Mouse (Mus musculus) layer of hippocampus, postnatal 10 days (tissue): Measurements from ENCODE around the gene Psmd13. TPM values are rescaled to one million over a fixed set of nuclear protein-coding genes. Genes with fewer than 3 reads are reported as not detected.

ENCODE experiments used
- DNase-seq, 2 experiments: peaks; one replicate each; pipeline ENCODE4 v3.0.0; 2021; ENCODE audit warnings: low spot score in 2 of 2
- total RNA-seq, 2 experiments: library from RNA; stranded (reverse); gene quantifications; 2 replicates each; pipeline ENCODE4 v1.2.3; 2021

The Psmd13 gene
- total RNA-seq, 2 experiments from 2014 or later = 151 to 155 TPM

DNA sequence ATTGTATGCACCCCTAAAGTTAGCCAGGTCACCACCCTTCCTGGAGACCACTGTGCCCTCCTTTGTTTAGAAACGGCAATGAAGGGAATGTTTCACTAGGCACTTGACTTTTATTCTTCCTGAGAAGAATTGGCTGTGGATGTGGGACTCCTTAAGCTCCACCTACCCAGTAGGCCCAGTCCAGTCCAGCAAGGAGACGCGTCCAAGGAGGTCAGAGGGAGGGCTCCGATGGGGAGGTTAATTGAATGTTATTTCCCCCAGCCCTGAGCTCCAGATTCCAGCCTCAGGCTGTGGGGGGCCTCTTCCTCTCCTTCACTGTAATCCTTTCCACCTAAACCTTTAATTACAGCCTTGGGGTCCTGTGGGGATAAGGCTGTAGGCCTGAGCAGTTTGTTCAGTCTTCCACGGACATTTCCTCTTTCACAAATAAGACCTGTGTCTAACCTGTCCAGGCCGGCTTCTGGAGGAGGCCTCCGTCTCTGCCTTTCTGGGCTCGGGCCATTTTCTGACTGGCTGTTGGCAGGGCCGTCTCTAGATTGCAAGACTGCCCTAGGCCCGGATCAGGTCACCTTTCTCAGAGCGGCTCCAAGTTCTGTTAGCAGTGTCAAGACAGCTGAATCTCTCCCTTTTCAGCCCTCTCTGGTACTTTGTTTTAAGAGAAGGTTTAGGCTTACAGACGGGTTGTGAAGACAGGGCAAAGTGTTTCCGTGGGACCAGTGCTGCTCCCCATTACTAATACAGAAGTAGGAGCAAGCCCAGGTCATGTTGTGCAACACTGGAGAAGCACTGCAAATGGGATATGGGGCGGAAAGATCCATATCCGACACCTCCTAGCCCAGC is 20.5 kb downstream of the Psmd13 start:
- no peak for DNase-seq

DNA sequence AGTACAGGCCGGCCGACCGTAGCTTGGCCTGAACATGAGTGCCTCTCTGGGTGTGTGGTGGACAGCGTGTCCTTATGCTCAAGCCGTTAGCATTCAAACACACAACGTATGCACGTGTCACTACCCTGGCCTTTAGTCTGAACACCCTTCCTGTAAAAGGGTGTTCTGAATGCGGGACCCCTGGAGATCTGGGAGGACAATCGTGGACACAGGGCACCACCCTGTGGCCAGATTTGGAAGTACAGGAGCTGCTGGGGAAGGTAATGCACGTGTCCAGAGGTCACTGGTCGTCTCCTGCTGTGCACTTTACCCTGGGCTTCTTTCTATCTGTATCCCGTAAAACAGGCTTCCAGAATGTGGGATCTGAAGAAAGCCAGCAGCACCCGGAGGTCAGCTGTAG is 21.4 kb downstream of the Psmd13 start:
- peak; percentile 87 to 90 for DNase-seq

DNA sequence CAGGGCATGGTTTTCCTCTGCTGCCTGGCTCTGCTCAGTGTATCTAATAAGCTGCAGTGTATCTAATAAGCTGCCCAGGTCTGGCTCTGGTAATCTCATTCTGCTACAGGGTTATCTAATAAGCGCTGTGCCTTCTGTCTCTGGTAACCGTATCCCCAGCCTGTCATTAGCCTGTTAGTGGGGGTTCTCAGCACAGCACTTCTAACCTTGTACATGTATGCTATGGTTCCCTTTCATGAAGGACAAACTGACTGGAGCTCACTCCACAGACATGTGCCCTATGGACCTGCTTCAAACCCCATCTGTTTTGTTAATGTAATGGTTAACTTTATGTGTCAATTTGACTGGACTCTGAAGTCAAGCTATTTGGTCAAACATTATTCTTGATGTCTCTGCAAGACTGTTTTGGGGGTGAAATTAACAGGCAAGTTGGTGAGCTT is 23.9 kb downstream of the Psmd13 start:
- DNase-seq = no peak

DNA sequence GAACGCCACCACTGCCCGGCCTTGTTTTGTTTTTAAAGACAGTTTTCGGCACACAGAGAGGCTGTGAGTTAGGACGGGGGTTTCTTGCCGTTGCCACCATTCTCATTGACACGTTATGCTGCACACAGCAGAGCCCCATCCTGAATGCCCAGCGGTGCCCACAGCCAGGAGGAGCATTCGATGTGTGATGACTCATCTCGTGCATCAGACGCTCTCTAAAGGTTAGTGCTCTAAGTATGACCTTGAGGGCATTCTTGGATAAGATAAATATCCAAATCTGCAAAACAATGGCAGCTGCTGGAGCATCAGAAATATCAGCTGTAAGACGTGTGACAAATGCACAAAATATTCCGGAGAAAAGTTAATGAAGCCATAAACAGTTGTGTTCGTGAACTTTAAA is 25.4 kb downstream of the Psmd13 start:
- no peak for DNase-seq

DNA sequence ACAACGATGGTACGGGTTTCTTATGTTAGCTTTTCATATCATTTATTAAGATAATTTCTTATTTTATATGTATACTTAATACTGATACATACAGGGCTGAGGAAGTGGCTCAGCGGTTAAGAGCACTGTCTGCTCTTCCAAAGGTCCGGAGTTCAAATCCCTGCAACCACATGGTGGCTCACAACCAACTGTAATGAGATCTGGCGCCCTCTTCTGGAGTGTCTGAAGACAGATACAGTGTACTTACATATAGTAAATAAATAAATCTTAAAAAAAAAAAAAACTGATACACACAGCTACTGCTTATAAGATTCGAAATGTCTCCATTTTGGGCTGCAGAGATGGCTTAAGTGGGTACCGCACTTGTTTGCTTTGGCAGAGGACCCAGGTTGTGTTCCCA is 25.9 kb downstream of the Psmd13 start:
- DNase-seq = no peak

DNA sequence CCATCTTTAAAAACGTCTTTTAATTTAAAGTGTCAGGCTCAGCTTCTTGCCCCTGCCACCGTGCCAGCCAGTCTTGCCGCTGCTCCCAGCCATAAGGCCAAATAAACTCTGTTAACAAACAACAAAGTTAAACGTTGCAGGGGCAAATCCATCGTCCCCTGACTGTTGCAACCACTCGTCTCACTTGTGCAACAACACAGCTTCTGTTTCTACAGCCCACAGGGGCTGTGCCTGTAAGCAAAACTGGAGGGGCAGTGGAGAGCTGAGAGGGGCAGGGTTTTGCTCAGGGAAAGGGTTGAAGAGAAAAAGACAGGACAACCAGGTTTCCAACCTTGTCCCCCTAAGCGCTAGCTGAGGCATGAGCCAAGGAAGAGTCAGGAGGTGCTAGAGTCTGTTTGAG is 26.4 kb downstream of the Psmd13 start:
- no peak for DNase-seq

DNA sequence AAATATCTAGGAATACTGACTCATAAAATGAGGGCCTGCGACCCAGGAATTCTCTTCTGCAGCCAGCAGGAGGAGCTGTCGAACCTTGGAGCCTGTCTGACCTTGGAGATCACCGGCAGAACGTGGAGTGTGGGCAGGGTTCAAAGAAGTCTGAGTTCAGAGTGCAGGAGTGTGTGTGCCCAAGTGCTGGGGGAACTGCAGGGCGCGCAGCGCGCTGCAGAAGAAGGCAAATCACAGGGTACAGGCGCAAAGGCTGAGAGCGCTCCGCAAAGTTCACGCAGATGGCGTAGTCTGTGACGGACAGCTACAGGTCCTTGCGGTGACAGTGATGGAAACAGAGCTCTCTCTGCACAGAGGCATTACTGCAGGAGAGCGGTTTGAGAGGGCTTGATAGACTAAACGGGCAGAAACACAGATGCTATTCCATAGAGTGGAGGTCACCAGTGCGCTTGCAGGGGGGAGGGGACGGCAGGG is 26.9 kb downstream of the Psmd13 start:
- peak; percentile 67 to 80 for DNase-seq

DNA sequence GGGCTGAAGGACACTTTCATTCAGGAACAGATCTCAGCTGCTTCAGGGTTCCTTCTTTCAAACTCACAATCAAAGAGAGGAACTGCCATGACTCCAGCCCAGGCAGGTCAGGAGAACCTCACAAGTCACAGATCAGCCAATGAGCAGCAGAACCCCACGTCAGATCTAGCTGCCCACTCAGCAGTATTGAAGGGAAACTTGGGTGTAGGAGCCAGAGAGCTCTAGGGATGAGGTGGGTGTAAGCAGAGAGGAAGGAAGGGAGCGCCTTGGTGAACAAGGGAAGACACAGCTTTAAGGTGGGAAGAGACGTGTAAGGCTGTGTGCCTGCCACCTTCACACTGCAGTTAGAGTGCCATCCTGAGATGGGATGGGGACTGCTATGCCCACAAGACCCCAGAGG is 30.5 kb downstream of the Psmd13 start:
- DNase-seq = no peak

DNA sequence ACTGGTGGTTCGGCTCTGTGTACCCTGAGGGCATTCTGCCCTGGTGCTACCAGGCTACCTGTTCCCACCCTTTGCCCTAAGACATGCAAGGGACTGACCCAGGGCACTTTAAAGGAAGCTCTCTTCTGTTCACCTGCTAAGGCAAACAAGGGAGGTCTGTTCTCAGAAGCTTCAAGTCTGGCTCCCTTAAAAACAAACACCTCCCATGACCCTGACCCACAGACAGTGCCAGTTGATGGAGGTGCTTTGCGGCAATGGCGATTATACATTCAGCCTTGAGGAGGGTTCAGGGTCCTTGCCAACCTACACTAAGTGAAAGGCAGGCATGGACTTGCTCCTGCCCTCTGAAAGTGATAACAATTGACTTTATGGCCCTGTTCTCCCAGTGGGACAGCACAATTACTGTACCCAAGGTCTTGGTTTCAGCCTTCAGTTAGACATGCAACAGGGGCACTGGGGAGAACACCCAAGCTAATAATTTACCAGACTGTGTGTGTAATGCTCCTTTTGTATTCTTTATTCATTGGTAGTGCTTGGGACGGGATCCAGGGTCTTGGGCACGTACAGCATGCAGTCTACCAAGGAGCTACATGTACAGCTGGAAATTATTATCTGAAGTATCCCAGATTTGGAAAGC is 31.2 kb downstream of the Psmd13 start:
- DNase-seq = no peak

DNA sequence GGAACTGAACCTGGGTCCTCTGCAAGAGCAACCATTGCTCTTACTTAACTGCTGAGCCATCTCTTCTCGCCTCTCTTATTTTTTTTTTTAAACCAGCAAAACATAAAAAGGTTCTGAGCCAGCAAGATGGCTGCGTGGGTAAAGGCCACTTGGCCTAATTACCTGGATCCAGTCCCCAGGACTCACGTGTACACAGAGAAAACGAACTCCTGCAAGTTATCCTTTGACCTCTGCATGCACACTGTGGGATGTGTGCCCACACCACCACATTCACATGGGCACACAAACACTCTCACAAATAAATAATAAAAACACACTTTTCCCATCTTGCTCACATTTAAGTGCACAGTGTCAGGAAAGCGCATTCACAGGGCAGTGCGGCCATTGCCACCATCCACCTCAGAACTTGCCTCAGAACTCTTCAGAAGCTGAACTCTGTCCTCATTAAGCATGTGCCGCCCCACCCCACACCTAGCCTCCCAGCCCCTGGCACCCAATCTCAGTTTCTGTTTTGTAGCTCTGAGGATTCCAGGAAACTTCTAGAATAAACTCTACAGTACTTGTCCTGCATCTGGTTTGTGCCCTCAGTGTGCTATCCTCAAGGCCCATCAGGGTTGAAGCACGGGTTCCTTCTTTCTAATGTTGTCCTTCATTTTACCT is 32.4 kb downstream of the Psmd13 start:
- DNase-seq = no peak

DNA sequence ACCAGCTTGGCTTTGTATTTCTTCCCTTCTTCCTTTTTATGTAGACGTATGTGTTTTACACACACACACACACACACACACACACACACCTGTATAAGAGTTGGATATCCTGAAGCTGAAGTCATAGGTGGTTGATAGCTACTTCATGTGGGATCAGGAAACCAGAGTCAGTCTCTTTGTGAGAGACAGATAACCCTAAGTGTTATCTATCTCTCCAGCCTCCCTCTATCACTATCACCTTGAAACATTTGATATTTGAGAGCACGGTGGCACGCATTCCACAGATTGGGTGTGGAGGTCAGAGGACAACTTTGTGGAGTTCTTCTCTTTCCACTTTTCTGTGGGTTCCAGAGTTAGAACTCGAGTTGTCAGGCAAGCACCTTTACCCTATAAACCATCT is 38.1 kb downstream of the Psmd13 start:
- DNase-seq = no peak

DNA sequence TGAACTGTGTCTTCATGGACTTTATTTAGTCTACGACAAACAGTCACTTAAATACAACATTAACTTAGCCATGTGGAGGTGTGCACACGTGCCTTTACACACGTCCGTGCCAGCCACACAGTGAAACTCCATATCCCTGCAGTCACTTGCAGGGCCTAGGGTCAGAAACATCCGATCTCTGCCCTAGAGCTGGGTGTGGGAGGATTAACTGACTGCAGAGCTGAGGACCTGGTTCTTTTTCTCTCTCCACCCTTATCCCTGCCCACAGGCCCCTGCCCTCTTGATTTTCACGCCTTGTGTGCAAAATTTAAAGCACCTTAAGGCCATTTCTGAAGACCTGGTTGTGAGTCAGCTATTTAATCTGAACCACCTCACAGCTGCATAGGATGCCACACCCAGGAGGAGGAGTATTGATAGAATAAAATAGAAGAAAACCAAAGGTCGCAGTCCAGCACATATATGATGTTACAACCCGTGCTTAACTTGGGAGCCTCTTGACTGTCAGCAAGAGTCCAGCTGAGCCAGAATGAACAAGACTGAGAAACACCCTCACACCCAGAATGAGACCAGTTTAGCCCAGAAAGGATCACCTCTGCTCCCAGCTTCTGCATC is 38.8 kb downstream of the Psmd13 start, which contains the start of gene Nlrp6:
Gene Nlrp6 (plus strand): TSS at position 485 of the 612 bp plus-strand sequence.
- no peak for DNase-seq

DNA sequence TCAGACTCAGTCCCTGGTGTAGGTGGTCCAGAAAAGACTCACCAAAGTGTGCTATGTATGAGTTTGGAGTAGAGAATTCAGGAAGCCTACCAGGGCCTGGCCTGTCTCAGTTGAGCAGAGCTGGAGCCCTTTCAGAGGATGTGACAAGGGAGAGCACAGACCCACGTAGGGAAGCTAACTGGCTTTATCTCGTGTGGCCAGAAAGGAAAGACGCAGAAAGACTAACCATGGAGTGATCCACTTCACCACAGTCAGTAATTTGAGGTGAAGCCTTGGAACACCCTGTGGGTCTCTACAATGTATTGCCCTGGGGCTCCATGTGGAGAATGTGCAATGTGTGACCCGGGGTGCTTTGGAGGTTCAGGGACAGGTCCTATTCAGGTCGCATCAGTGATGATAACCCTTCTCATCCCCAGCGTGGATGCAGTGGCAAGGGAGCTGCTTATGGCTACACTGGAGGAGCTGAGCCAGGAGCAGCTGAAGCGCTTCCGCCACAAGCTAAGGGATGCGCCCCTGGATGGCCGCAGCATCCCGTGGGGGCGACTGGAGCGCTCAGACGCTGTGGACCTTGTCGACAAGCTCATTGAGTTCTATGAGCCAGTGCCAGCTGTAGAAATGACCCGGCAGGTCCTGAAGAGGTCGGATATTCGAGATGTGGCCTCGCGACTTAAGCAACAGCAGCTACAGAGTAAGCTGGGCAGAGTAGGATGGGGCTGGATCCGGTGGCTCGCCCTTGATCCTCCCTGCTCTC is 39.6 kb downstream of the Psmd13 start:
- DNase-seq = no peak

DNA sequence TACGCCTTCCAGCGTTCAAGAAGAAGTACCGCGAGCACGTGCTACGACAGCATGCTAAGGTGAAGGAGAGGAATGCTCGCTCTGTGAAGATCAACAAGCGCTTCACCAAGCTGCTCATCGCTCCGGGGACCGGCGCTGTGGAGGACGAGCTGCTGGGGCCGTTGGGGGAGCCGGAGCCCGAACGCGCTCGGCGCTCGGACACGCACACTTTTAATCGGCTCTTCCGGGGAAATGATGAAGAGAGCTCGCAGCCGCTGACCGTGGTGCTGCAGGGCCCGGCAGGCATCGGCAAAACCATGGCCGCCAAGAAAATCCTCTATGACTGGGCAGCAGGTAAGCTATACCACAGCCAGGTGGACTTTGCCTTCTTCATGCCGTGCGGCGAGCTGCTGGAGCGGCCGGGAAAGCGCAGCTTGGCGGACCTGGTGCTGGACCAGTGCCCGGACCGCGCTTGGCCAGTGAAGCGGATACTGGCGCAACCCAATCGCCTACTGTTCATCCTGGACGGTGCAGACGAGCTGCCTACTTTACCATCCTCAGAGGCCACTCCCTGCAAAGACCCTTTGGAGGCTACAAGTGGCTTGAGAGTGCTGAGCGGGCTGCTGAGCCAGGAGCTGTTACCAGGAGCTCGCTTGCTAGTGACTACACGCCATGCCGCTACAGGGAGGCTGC is 40.8 kb downstream of the Psmd13 start:
- peak; percentile 52 to 58 for DNase-seq

DNA sequence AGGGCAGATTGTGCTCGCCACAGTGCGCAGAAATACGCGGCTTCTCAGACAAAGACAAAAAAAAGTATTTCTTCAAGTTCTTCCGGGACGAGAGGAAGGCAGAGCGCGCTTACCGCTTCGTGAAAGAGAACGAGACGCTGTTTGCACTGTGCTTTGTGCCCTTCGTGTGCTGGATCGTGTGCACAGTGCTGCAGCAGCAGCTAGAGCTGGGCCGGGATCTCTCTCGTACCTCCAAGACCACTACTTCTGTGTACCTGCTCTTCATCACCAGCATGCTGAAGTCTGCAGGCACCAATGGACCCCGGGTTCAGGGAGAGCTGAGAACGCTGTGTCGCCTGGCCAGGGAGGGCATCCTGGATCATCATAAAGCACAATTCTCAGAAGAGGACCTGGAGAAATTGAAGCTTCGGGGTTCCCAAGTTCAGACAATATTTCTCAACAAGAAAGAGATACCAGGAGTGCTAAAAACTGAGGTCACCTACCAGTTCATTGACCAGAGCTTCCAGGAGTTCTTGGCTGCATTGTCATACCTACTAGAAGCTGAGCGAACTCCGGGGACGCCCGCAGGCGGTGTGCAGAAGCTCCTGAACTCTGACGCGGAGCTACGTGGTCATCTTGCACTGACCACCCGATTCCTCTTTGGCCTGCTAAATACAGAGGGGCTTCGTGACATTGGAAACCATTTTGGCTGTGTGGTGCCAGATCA is 41.5 kb downstream of the Psmd13 start:
- no peak for DNase-seq

DNA sequence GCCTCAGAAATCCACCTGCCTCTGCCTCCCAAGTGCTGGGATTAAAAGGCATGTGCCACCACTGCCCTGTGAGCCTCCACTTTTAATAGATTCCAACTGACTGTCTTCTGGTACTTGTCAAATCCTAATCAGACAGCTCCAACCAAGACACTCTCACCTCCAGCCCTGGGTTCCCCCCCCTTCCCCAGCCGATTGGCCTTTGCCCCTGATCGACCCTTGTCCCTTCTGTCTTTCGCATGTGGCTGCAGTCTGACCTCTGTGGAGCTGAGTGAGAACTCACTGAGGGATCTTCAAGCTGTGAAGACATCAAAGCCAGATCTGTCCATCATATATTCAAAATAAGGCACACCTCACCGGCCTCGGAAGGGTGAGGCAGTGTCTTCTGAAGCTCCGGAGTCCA is 45.4 kb downstream of the Psmd13 start:
- no peak for DNase-seq

DNA sequence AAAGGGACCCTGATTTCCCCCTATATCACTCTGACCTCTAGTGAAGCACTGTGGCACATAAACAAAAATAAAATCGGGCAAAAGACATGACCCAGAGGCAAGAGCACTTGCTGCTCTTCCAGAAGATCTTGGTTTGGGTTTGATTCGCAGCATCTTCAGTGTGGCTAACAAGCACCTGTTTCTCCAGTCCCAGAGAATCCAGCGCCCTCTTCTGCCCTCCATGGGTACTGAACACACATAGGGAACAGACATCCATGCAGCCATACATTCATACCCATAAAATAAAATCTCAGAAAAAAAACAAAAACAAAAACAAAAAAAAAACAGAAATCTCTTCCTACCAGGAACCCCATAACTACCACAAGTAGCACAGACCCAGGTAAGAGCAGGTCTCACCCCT is 56.7 kb downstream of the Psmd13 start:
- no peak for DNase-seq

DNA sequence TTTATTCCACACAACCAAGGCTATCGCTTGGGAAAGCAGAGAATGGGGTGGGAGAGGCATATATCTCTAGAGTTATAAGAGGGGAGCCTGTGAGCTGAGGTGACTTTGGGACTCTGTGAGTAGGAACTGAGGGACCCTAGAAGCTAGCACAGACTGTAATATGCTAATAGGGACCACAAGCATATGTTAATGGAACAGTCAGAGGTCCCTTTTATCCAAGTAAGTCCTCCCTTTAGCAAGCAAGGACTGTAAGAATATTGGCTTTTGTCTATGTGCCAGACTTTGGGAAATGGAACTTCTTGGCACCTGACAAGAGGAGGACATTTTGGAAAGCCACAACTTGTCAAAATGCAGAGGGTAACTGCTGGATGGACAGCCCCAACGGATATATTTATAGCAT is 57.1 kb downstream of the Psmd13 start:
- DNase-seq = no peak

DNA sequence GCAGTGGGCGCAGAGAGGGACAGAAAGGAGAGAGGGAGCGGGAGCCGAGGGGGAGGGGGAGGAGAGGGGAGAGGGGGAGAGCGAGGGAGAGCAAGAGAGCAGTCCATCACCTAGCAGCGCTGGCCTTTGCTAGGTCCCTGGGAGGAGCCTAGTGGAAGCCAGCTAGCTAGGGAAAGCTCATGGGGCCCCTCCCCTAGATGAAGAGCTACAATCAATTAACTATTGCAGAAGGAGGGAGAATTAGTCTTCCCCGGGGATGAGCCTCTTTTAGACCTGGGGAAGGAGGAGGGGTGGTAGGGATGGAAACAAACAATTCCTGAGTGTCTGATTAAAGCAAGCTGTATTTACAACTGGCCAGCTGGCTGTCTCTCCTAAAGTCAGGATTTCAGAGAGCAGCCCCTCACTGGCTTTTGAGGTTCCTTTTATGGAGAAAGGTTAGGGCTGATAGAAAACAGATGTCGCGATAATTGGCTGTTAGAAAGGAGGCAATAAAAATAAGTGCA is 58.0 kb downstream of the Psmd13 start:
- no peak for DNase-seq
